Mouse (Mus musculus) embryonic facial prominence, embryonic 12.5 days (tissue): ENCODE measurements around the gene Cldnd1. TPM values are rescaled to one million over a fixed set of nuclear protein-coding genes. Genes with fewer than 3 reads are reported as not detected.

ENCODE experiments used
- ATAC-seq: fragments of 200-750 bp; cut with Nextera tagmentation; 2 replicates; pipeline ENCODE4 v1.8.0; 2017; ENCODE audit not compliant: insufficient number of reproducible peaks, insufficient read depth, low FRiP score, low TSS enrichment
- H3K27ac ChIP-seq: fragments of 300-500 bp; sonication (generic); 2 replicates; pipeline ENCODE4 v1.5.1; 2016; ENCODE audit warnings: mild to moderate bottlenecking
- H3K27me3 ChIP-seq: fragments of 300-500 bp; sonication (generic); 2 replicates; pipeline ENCODE4 v1.6.1; 2016; ENCODE audit warnings: mild to moderate bottlenecking, moderate library complexity
- H3K36me3 ChIP-seq: fragments of 300-500 bp; sonication (generic); 2 replicates; pipeline ENCODE4 v1.6.1; 2016; ENCODE audit warnings: mild to moderate bottlenecking
- H3K4me1 ChIP-seq: fragments of 300-500 bp; sonication (generic); 2 replicates; pipeline ENCODE4 v1.6.1; 2016
- H3K4me2 ChIP-seq: fragments of 300-500 bp; sonication (generic); replicated peaks from 2 replicates; pipeline ENCODE4 v1.6.1; 2016; ENCODE audit warnings: mild to moderate bottlenecking, moderate library complexity
- H3K4me3 ChIP-seq: fragments of 300-500 bp; sonication (generic); 2 replicates; pipeline ENCODE4 v1.5.1; 2016; ENCODE audit warnings: mild to moderate bottlenecking
- H3K9ac ChIP-seq: fragments of 300-500 bp; sonication (generic); 2 replicates; pipeline ENCODE4 v1.6.1; 2016; ENCODE audit warnings: mild to moderate bottlenecking, moderate library complexity
- H3K9me3 ChIP-seq: fragments of 300-500 bp; sonication (generic); 2 replicates; pipeline ENCODE4 v1.6.1; 2016; ENCODE audit warnings: mild to moderate bottlenecking, moderate library complexity
- WGBS: fragments of 180-500 bp; shearing (Covaris S2); methylation state at CpG from one replicate; pipeline ENCODE4 v1.1.7; 2016; 5-methylcytosine and 5-hydroxymethylcytosine counted together
- microRNA-seq: library from miRNA; unstranded; fragments of <30 nt; microRNA quantifications from one replicate; pipeline ENCODE4, GENCODE M21; 2017
- polyA plus RNA-seq: library from polyadenylated mRNA; unstranded; fragments of >200 nt; fragmentation: Nextera tagmentation; extraction: Ambion mirVana; gene quantifications from 2 replicates; pipeline ENCODE4 v1.2.1, GENCODE M21; 2016

Gene Cldnd1
- polyA plus RNA-seq, 1 experiment from 2014 or later: 121 TPM

DNA sequence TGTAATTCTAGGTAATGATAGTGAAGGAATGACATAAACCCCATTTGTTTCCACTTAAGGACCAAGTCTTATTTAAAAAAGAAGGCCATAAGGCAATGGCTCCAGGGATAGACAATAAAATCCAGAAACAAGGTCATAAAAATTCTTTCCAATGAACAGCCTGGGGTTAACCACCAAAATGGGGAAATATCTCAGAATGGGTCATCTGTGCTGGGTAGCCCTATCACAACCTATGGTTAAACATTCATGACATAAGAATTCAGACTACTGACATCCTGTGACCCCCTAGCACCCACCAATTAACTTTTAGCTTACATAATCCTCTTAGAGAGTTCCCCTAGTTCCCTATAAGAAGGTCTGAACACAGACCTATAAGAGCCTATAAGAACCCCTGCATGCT, 28.5 kb downstream of the Cldnd1 start:
- H3K4me1 ChIP-seq: no peaks in the 10 kb centered on the region
- H3K36me3 ChIP-seq: no peaks in the 10 kb centered on the region
- no peak for ATAC-seq
- no peaks in the 10 kb centered on the region for H3K9me3 ChIP-seq
- no peak overlapping the region for H3K4me3 ChIP-seq
- H3K27me3 ChIP-seq: no peaks in the 10 kb centered on the region
- H3K4me2 ChIP-seq: no peak overlapping the region
- no peak overlapping the region for H3K27ac ChIP-seq
- H3K9ac ChIP-seq: no peak overlapping the region

DNA sequence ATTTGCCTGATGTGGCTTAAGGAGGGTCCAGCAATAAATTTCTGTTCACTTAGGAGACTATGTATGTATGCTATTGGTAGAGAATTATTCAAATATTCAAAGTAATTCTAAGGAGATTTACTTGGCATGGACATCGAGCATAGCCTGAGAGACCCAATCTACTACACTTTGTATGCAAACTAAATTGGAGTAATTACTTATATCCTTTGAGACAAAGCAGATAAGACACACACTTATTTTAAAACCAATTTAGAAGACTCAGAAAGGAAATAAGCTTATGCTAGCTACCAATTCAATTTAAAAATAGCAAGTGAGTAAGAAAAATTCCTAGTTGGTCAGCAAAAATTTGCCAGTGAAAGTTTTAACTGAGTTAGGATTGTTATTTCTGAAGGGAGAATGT, 35.4 kb downstream of the Cldnd1 start, which contains the start of gene Olfr172:
Gene Olfr172 (minus strand): TSS at position 101 of the 400 bp plus-strand sequence.
- no peak within 1 kb of the TSS for H3K4me3 ChIP-seq
- H3K4me1 ChIP-seq: no peaks in the 10 kb centered on the region
- H3K27ac ChIP-seq: no peak within 1 kb of the TSS
- no peaks in the 10 kb centered on the region for H3K27me3 ChIP-seq
- no peak within 1 kb of the TSS for H3K4me2 ChIP-seq
- no peak within 1 kb of the TSS for H3K9ac ChIP-seq
- 84% methylated on average over 1 of the region's 1 CpGs for WGBS
- H3K36me3 ChIP-seq: no peaks in the 10 kb centered on the region
- H3K9me3 ChIP-seq: no peaks in the 10 kb centered on the region
- no peak for ATAC-seq

Small RNAs within 50 kb of the gene (microRNA-seq; reads per million reads assigned to microRNA genes)
- not detected for gene Gm27564

Other genes with a start within 250 kb of the Cldnd1 start
- gene St3gal6, start 203.7 kb upstream of the Cldnd1 start, polyA plus RNA-seq: 8.7 and 10.2 TPM in 2 replicates
- gene Gm813, start 110.9 kb upstream of the Cldnd1 start, polyA plus RNA-seq: not detected in 2 replicates
- gene E330017A01Rik, start 89.2 kb upstream of the Cldnd1 start, polyA plus RNA-seq: not detected in 2 replicates
- gene Cpox, start 57.6 kb upstream of the Cldnd1 start, polyA plus RNA-seq: 21.8 and 25.6 TPM in 2 replicates
- not detected in 2 replicates for gene Gpr15, start 8.8 kb upstream of the Cldnd1 start, polyA plus RNA-seq
- gene Olfr172, start 35.3 kb downstream of the Cldnd1 start, polyA plus RNA-seq: not detected in 2 replicates
- gene Olfr173, start 72.4 kb downstream of the Cldnd1 start, polyA plus RNA-seq: 0.09 TPM in 1 of 2 replicates, not detected in the other
- not detected in 2 replicates for gene Olfr175-ps1, start 98.9 kb downstream of the Cldnd1 start, polyA plus RNA-seq
- not detected in 2 replicates for gene Olfr177, start 146.9 kb downstream of the Cldnd1 start, polyA plus RNA-seq
- not detected in 2 replicates for gene Olfr178, start 164.2 kb downstream of the Cldnd1 start, polyA plus RNA-seq
- not detected in 2 replicates for gene Olfr181, start 200.8 kb downstream of the Cldnd1 start, polyA plus RNA-seq
- gene Olfr180, start 201.5 kb downstream of the Cldnd1 start, polyA plus RNA-seq: not detected in 2 replicates